Mouse (Mus musculus) gastrocnemius, postnatal 14 days (tissue): Measurements from ENCODE around the gene Fam241b. TPM values are rescaled to one million over a fixed set of nuclear protein-coding genes. Genes with fewer than 3 reads are reported as not detected.
A peak's percentile ranks its signal among the peaks of the same experiment; 100 is the strongest.
"Not testable (repeated sequence)": the region's sequence is repeated elsewhere in the genome, so short reads cannot be mapped to it uniquely, and the experiment has no call there.

Experiments used
- DNase-seq: peaks from one replicate; pipeline ENCODE4 v3.0.0; 2021; ENCODE audit warnings: mixed read lengths
- intact Hi-C: fragments of 180-260 bp; cut with DNase I; formaldehyde crosslinking; loops from one replicate; pipeline ENCODE4 v1.15.1; 2025; ENCODE audit warnings: low total_unique reads
- total RNA-seq, 2 experiments: library from RNA; stranded (reverse); gene quantifications; 2 replicates each; pipeline ENCODE4 v1.2.3; 2021

Fam241b gene
- total RNA-seq, 2 experiments from 2014 or later: 0.38 to 1.4 TPM

DNA sequence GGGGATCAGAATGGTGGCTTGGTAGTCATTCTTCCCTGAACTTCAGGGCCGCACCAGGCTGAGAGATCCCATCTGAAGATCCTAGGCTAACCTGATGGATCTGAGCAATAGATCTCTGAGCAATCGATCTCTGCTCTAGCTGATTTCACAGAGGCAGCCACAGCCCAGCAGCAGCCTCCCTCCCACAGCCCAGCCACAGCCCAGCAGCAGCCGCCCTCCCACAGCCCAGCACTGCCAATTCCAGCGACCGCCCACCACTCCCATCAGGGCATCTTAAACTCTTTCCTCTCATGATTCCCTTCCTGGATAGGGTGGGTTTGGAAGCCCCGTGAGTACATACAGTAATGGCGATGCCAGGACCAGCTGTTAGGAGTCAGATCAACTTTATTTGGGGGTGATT, 54.6 kb downstream of the Fam241b start:
- intact Hi-C loops: no loop called here

DNA sequence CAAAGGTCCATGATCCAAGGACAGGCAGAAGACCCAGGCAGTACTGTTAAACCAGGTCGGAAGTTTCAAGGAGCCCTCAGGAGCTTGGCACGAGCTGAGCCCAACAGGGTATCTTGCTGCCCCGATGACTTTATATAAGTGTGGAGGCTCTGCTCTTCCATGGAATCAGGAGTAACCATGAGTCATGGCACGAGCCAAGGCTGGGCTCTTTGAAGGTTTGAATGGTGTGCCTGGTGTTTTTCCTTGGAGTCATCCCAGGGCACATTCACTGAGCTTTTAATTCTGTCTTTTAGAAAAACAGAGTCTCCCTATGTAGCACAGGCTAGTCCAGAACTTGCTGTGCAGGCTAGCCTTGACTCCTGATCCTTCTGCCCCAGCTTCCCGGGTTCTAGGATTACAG, 55.3 kb downstream of the Fam241b start:
- intact Hi-C loops: no loop called here
- no peak for DNase-seq

More for the DNA sequence above, 54.6 kb downstream of the Fam241b start:
- DNase-seq: no peak

DNA sequence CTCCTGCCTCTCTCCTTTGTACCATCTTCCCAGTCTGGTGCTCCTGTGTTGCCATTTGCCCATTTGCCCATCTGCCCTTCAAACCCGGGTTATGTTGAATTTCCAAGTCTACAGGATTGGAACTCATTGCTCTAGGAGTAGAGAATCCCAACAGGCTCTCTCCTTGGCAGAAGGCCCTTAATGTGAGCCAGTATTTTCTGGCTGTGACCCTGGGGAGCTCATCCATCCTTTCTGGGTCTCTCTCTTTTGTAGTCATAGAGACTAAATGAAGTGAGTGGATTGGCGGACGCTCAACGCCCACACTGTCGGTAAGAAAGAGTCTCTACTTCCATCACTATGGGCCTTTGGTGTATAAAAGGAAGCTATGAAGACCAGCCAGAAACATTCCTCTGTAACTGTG, 56.9 kb downstream of the Fam241b start:
- no peak for DNase-seq
- intact Hi-C loops: no loop called here

DNA sequence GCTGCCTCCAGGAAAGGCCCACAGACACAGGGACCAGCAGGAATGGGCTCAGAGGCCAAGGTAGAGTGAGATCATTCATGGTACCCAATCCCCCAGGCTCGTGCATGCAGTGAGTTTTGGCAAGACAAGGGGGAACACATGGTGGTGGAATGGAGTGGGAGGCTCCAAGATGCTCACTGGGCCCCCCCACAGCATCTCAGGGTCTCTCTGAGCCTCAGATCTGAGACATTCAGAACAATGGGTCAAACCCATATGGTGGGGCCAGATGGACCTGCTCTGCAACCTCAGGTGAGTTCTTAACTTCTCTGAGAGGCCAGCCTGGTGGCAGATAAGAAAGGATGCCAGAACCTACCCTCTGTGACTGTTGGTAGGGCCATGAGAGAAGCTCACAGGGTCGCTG, 57.7 kb downstream of the Fam241b start:
- intact Hi-C loops: no loop called here
- DNase-seq: no peak

DNA sequence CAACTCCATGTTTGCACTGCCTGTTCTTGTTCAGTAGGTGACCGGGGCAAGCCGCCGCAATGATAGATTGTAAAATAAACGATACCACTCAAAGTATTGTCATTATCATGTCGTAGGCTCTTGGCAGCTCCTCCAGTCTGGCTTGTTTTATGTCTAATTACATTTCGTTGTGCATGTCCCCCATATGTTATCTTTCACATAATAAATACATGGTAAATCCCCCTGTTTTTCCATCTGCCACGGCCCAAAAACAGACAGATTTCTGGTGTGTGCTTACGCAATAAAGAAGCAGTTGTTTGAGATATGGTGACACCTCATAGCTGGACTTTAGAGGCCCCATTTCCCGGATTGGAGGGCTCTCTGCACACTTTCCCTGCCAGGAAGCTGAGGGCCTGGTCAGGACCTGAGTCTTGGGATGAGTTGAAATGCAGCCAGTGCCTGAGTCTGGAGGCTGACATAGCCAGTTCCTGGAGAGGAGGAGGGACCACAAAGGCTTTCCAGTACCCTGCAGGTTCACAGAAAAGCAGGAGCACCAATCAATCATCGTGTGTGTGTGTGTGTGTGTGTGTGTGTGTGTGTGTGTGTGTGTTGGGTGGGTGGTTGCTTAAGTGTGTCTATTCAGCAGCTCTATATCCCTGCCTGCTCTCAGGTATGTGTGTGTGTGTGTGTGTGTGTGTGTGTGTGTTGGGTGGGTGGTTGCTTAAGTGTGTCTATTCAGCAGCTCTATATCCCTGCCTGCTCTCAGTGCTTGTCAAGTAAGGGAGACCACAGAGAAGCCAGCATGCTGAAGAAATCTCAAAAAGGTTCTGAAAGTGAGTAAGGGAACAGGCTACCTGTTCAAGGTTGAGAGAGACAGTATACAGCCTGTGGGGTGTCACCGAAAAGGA, 67.2 kb downstream of the Fam241b start:
- no peak for DNase-seq
- intact Hi-C loops: no loop called here

DNA sequence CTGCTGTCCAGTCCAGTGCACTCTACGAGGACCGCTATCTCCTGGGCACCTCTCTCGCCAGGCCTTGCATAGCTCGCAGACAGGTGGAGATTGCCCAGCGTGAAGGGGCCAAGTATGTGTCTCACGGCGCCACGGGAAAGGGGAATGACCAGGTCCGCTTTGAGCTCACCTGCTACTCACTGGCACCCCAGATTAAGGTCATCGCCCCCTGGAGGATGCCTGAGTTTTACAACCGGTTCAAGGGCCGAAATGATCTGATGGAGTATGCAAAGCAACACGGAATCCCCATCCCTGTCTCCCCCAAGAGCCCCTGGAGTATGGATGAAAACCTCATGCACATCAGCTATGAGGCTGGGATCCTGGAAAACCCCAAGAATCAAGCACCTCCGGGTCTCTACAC, 72.4 kb downstream of the Fam241b start:
- DNase-seq, intact Hi-C loops: not testable (repeated sequence)

DNA sequence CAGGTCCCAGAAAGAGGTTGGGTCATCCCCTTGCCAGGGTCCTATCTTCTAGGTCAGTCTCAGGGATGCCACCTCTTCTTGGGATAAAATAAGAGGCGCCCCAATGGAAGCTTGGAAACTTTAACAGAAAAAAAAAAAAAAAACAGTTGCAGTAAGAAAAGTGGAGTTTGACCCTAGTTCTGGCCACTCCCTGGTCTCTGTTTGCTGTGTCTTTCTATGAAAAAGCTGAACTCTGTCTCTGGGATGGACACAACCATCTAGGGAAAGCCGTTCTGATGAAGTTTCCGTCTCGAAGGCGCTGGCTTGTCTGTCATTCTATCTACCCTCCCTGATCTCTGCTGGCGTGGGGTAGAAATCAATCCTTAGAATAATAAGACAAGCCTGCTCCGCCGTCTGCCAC, 73.1 kb downstream of the Fam241b start:
- intact Hi-C loops: no loop called here
- DNase-seq: no peak

DNA sequence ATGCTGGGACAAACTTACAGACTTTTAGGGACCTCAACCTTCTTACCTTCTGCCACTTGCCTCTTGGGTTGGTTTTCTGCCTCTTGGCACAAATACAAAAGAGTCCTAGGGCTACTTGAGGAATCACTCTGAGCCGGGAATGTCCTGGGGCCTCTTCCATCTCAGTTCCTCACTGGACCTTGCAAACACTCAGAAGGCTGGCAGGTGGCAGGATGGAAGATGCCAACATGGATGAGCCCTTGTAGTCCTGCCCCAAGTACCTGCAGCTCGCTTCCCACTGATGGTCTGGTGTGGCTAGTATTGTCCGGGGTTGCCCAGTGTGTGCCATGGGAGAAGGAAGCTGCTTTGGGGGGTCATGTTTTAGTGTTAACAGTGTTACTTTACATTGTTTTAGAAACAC, 73.8 kb downstream of the Fam241b start:
- DNase-seq: no peak
- intact Hi-C loops: no loop called here

DNA sequence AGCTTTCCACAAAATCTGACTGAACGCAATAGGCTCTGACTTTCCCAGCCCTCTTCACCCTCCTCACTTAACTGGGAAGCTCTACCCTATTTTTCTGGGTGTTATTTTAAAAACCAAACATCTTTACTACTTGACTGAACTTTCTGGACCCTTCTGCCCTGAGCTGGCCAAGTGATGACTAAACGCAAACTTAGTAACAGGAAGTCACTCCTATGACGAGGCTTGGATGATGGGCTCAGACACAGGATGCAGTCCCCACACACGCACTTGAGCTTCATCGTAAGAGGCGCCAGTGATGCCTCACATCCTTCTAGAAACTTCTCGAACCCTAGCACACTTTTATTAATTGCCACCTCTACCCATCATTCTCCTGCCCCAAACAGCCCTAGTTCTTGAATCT, 74.3 kb downstream of the Fam241b start:
- intact Hi-C loops: no loop called here

DNA sequence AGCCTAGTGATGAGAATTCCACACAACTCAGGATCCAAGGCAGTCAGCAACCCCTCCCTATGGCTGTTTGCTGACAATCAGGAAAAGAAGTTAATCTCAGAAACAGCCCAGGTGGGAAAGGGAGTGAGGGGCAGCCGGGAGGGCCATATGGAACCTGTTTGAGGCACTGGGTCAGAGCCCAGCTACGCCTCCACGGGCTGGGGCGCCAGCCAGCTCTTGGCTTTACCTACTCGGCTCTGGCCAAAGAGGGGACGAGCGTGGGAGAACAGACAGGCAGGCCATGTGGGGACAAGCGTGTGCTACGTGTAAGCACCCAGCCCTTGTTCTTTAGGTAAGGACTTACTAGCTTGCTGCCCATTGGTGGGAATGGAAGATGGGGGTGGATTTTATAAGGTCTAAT, 75.2 kb downstream of the Fam241b start:
- DNase-seq: peak; percentile 44
- intact Hi-C loops: no loop called here

More for the DNA sequence above, 74.3 kb downstream of the Fam241b start:
- DNase-seq: no peak

DNA sequence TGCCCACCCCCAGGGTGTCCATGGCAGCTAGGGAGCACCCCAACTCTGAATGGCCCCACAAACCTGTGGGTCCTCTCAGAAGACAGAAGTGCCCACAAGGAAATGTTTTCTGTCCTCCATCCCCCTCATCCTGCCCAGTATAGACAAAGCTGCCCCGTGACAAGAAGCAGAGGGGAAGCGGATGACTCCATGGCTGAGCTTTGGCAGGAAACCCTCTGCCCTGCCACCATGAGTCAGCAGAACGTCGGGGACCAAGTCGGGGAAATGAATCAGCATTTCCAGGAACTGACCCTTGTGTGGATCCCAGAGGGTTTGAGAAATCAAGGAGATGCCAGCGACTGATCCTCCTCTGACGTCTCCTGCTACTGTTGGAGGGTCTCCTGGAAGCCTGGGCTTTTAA, 77.5 kb downstream of the Fam241b start:
- no peak for DNase-seq
- intact Hi-C loops: no loop called here

DNA sequence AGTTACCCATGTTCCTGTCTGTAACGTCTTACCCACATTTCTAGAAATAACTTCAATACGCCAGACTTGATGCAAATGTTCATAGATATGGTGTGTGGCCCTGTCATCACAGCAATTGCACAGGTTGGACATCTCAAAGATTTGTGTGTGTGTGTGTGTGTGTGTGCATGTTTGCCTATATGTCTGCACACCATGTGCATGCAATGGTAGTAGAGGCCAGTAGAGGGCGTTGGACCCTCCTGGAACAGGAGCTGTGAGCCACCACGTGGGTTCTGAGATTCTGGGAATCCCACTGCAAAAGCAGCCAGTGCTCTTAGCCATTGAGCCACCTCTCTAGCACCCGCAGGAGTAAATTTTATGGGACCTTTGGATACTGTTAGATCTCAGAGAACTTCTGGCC, 80.9 kb downstream of the Fam241b start:
- intact Hi-C loops: no loop called here
- no peak for DNase-seq

DNA sequence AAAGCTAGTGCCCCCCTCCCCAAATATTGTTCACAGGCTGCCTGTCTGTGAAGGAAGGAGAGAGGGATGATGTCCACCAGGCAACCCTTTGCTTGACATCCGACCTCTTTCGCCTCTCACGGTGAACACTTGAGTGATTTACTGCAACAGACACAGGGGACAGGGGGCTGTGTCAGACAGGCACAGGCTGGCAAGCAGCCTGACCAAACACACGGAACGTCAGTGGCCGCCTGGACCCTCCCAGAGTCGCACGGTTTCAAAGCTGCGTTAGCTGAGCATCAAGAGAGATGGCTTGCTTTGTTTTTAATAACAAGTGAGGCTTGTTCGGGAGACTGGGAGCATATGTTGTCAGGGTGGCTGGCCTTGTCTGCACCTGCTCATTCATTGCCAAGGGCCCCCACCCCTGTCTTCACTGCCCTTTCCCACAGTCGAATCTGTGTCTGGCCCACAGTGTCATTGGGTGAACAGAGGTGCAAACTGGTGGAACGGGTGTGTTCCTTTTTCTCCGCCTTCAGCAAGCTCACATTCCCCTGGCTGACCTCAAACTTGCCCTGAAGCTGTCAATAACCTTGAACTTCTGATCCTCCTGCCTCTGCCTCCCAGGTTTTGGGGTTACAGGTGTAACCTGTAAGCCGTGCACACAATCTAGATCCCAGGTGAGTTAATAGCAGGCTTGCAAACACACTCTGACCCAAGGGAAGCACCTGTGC, 82.6 kb downstream of the Fam241b start:
- intact Hi-C loops: no loop called here
- DNase-seq: no peak

DNA sequence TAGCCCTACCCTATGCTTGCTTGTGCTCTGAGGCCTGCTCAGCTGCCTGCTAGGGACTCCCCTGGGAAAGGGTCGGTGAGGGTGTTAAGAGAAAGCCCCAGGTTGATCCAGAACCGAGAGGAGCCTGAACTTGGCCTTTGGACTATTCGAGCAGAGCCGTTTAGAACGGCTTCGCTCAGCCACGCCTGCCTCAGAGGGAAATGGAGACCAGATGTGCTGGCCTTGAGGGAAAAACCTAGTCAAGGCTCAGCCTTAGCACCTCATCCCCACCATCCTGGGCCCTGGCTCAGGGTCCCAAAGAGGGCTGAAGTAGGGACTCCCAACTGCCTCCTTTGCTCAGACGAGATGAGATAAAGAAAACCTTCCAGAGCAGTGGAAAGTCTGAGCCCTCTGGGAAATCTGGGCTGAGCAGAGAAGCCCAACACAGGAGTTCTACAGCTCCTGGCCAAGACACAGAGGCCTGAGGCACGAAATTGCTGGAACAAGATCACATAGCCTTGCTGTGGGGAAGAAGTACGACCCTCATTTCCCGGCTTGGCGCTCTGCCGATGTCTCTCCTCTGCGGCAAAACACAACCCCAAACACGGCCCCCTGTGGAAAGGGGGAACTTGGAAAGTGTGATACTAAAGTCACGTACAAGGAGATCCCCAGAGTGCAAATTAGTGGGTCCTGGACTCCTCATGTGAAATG, 83.4 kb downstream of the Fam241b start:
- no peak for DNase-seq
- intact Hi-C loops: no loop called here

DNA sequence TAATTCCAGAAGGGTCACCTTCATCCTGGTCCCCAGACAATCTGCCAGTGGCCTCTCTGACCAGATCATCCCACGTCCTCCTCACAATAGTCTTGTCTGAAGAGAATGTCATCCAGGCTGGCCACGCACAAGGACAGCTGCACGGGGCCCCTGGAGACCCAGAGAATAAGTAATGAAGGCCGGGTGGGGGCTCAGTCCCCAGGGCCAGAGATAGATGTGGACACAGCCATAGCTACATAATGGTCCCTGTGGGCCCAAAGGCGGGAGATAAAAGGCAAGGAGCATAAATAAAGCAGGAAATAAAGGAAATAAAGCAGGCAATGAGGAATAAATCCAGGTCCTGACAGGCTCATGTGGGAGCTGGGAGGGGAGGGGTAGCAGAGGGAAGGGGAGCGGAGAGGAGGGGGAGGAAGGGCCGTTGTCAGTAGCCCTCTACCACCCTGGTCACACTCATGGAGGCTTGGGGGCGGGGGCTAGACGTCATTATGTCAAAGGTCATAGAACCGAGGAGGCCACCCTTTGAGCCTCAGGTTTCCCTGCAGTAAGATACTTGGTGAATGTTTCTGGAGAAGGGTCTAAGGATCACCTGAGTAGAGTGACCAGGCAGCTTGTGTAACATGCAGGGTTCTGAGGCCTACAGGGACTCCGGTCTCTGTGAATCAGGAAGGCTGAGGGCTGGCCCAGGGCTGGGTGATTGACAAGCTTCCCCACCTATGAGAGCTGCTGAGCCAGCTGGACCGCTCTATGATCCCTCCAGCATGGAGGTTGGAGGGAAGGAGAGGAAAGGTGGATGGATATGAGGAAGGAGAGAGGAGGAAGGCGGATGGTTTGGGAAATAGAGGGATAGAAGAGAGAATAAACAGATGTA, 85.0 kb downstream of the Fam241b start:
- intact Hi-C loops: loop anchor here (10.0 kb wide), 1 partner anchor 126 kb away; no protein-coding TSS in a partner anchor
- DNase-seq: no peak

Other genes starting within 250 kb of the Fam241b start
- 1 to 10 TPM; 2.1 to 2.7 TPM for gene Col13a1, start 164.8 kb downstream of the Fam241b start, total RNA-seq
- not detected for gene Neurog3, start 10.8 kb downstream of the Fam241b start, total RNA-seq
- gene Tspan15, start 87.3 kb upstream of the Fam241b start, total RNA-seq: 10 to 100 TPM; 11.4 TPM
- gene Tacr2, start 108.5 kb upstream of the Fam241b start, total RNA-seq: not detected
- 10 to 100 TPM; 12.6 to 16.3 TPM for gene Hk1, start 236.0 kb upstream of the Fam241b start, total RNA-seq